16 mouse cellular contexts compared by ENCODE assay signal in genomic region chr3:134000595-134000994, GRCm38 (mm10).
"Had no signal": no experiment of that assay in that cellular context is flagged by ENCODE, and none has a peak within 500 bp of the region (broad histone marks: within the 10 kb centered on the region; RNA-seq: fewer than 3 reads in every experiment).

No protein-coding gene starts in this region.

- H3K27ac ChIP-seq: neural tube, embryonic 13.5 days; neural tube, embryonic 15.5 days; stomach, embryonic 15.5 days; stomach, postnatal 0 days had no signal

- H3K9ac ChIP-seq: neural tube, embryonic 13.5 days; neural tube, embryonic 15.5 days; stomach, embryonic 15.5 days had no signal

- H3K36me3 ChIP-seq: neural tube, embryonic 13.5 days; neural tube, embryonic 15.5 days; stomach, embryonic 15.5 days had no signal

- H3K4me2 ChIP-seq: neural tube, embryonic 13.5 days; neural tube, embryonic 15.5 days; stomach, embryonic 15.5 days had no signal

- H3K4me1 ChIP-seq: neural tube, embryonic 13.5 days; neural tube, embryonic 15.5 days; stomach, embryonic 15.5 days had no signal

- H3K9me3 ChIP-seq: neural tube, embryonic 13.5 days; neural tube, embryonic 15.5 days; stomach, embryonic 15.5 days had no signal

- H3K4me3 ChIP-seq: neural tube, embryonic 13.5 days; neural tube, embryonic 15.5 days; stomach, embryonic 15.5 days had no signal

- H3K27me3 ChIP-seq: neural tube, embryonic 13.5 days; neural tube, embryonic 15.5 days; stomach, embryonic 15.5 days had no signal

- DNase-seq: retina, postnatal 1 day; right cerebral cortex, adult 18-20 months; right cerebral cortex, postnatal 14 days; right cerebral cortex, postnatal 25 days; right cerebral cortex, postnatal 4 days; spleen, adult 18-20 months; thymus, adult 18-20 months; thymus, adult 2 months; thymus, postnatal 14 days; thymus, postnatal 25 days; thymus, postnatal 36 days; thymus, postnatal 4 days had no signal
